Mouse (Mus musculus) cerebellum, postnatal 25 days (tissue): Measurements from ENCODE around the gene Apbb1ip.

Source experiments
- DNase-seq, 2 experiments: peaks; one replicate each; pipeline ENCODE4 v3.0.0; 2021; ENCODE audit warnings: mixed read lengths in 2 of 2

Gene Apbb1ip

DNA sequence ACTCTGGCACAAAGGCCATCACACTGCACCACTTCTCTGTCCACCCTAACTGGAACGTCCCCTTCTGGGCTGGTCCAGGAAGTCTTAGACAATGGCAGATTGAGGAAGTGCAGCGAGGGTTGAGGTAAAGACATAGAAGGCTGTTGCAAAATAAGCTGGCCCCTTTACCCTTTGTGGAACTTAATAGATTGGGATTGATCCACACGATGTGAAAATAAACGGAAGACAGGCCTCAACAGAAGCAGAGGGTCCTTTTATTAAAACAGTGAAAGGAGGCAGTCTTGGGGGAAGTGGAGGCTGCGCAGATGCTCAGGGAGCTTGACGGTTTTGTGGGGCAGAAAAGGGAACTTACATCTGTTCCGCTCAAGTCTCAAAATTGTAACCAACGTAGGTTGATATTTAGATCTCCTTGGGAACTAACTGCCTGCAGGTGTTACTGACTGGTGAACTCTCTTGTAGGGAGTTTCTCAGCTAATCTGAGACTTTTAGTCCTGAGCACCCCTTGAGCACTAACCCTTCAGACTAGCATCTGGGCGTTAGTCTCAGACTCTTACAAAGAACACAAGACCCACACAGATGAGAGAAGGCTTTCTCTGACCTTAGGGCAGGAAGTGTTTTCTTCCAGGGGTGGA, at the start of gene Apbb1ip:
Gene Apbb1ip, plus strand, starts transcription at position 546 of the 632 bp plus-strand sequence.
- DNase-seq, result no peak

DNA sequence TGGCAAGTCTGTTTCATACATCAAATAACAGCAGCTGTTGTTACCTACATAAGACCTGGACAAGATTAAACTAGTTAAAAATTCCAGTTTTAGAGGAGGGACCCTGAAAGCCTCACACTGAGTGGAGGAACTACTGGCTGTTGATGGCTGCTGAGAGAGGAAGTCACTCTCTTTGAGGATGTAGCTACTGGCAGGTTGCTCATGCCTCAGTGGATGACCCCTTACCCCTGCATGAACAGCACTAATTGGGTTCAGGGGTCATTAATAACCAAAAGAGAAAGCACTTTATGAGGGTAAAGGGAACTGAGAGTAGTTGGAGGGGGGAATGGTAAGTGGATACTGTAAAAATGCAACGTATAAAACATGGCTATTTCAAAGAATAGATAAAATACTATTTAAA, 46.8 kb upstream of the Apbb1ip start:
- DNase-seq, result no peak

DNA sequence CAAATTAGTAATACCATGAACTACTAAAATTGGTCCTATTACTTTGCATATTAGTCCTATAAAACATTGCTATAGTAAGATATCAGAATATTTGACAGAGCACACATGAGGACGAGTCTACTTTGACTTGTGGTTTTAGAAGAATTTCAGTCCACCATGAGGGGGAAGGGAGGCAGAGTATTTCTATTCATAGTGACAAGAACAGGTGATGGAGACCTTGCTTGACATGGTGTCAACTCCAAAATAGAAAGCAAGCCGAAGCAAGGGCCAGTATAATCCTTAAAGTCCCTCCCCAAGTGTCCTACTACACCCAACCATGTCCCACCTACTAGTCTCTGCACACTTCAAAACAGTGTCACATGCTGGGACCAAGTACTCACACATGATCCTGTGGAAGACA, 37.8 kb upstream of the Apbb1ip start:
- no peak for DNase-seq

DNA sequence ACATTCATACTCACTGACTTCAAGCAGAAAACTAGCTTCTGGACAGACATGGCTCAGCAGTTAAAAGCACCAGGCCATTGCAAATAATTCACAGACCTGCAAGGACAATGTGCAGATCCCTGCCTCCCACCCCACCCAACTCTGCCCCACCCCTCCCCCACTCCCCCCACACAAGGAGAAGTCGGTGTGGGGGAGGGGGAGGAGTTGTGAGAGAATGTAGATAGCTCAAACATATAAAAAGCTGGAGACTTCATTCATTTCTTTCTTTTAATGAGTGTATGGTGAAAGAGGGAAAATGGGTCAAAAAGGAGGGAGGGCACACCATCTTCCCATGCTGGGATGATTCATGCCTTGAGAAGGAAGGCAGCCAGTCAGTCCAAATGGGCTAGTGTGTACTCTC, 34.5 kb upstream of the Apbb1ip start:
- DNase-seq, result peak in 1 of 2 experiments; percentile 5

DNA sequence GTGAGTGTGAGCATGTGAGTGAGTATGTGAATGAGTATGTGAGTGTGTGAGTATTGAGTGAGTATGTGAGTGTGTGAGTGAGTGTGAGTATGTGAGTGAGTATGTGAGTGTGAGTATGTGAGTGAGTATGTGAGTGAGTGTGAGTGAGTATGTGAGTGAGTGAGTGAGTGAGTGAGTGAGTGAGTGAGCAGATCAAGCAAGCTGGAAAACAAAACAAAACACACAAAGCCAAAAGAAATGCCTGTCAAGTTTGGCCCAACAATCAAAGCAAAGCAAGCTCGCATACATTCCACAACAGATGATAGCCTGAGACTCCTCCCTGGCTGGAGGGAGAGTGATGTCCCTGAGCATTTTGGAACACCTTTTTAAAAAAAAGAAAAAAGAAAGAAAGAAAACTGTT, 33.5 kb upstream of the Apbb1ip start:
- no peak for DNase-seq

DNA sequence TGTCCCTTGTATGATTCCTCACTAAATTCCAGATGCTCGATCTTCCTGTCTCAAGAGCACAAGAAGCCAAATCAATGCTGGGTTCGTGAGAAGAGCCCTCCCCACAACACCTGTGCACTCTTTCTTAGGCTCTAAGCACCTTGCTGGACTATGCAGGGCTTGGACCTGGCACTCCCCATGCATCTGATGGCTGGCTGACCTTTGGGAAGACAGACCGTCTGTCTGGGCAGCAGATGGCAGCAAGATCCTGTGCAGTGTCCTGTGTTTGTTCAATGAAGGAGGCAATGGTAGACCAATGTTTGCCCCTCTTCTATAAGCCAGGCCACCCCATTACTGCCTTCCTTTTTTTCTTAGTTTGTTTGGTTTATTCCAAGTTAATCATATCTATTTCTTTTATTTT, 32.7 kb upstream of the Apbb1ip start:
- peak; percentile 53 to 73 for DNase-seq

DNA sequence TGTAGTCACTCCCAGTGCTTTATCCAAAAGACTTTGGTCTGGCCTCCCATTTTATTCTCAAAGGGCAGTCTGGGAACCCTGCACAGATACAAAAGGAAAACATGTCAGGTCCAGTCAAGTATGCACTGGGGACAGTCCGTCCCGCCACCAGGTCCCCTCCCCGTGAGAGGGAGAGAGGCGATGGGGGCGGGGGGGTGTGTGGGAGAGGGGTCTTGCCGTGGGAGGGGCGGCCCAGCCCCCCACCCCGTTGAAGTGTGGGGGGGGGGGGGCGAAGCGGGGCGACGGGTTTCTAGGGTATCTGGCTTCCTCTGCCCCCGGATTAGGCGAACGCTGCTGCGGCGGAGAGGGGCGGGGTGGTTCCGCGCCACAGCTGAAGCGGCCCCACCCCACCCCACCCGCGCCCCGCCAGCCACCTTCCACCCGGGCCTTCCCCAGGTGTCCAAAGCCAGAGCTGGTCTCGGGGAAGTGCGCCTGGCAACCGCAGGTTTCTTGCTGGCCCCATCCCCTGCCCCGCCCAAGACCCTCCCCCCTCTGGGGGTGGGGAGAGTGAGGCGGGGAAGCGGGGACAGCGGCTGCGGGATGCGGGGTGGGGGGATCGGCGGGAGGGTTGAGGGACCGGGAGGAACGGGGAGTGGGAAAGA, 29.7 kb upstream of the Apbb1ip start:
- DNase-seq, result peak in 1 of 2 experiments; percentile 15

DNA sequence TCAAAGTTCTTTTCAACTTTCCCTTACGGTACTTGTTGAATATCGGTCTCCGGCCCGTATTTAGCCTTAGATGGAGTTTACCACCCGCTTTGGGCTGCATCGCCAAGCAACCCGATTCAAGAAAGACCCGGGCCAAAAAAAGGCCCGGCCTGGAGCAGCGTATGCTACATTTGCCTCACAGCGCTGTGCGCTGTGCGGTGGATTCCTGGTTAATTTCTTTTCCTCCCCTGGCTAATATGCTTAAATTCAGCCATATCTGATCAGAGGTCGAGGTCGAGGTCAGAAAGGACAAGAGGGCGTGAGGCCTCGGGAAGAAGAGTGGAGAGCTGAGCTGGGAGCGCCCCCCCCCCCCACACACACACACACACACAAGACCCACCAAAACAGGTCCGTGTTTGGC, 29.0 kb upstream of the Apbb1ip start:
- DNase-seq, result no peak

DNA sequence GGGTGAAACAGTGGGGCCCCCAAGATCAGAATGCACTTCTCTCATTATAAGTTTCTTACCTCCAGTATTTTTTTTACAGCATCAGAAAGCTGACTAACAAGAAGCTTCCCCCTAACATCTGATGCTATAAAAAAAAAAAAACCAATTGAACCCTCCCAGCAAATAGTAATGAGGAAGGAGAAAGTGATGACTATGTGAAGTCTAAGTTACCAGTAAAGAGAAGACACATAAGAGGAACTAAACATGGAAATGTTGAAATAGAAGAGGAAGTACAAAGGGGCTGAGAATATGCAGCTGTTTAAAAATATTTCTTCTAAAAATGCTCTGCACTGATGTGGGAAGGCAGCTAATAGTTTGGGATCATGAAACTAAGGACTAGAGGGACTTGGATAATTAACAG, 27.1 kb upstream of the Apbb1ip start:
- DNase-seq, result no peak

DNA sequence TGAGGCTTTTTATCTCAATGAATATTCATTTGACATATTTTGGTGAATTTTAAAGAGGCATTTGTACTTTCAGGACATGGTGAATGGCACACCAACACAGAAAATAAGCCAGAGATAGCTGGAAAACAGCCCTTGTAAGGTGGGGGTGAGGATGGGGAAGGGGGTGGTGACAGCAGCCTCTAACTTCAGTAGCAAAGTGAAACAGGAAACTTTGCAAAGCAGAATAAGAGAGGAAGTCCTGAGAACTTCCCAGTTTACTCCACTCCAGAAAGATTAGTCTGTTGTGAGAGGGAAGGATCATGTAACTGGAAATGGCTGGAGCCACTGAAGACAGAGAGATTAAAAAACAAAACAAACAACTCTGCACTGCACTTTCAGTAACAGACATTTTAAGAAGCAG, 26.0 kb upstream of the Apbb1ip start:
- no peak for DNase-seq

DNA sequence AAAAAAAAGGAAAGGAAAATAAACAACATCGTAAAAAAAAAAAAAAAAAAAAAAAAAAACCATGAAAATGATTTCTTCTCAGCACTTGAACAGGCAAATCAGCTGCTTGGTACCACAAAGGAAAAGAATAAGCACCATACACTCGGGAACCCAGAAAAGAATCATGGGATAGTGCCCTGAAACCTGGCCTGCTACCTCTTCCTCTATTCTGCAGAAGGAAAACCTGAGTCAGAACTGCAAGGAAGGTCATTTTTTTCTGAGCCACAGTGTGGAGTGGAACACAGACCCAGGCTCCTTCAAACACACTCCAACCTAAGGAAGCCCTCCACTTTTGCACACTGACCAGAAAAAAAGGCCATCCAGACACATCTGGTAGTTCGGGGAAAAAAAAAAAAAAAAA, 24.1 kb upstream of the Apbb1ip start:
- no peak for DNase-seq

DNA sequence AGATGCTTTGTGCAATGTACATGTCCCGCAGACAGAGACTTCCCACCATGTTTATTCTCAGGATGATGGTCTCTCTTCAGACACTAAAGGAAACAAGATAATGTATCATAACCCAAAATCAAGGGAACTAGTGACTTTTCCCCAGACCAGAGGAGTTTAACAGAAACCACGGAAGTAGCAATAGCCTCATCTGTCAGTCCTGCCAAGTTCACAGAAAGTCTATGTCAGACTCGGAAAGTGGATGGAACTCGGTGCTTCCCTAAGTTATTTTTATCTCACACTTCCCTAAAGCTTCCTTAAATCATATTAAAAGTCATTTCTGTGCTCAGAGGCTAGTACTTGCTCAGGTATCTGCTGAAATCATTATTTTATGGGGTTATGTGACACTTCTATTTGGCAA, 21.4 kb upstream of the Apbb1ip start:
- no peak for DNase-seq

DNA sequence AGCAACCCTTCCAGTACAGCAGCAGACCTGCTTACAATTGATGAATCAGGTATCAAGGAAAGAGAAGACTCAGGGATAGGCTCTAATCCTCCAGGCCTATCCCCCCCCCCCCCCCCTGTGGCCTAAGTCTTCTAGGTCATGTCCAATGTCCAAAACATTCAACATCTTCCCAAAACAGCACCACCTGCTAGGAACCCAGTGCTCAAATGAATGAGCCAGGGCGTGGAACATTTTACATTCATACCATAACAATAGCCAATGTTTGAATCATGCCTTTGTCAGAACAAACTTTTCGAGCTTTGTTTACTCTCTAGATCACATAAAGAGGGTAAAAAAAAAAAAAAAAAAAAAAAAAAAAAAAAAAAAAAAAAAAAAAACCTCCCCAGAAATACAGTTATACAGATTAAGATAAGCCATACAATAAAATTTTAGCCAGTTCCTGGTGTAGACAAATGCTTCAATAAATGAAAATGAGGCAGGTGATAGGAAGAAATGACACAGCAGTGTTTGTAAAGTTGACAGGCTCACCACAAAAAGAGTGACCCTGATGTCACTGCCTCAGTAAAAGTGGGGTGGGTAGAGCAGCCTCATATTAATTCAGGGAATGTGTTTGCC, 20.3 kb upstream of the Apbb1ip start:
- no peak for DNase-seq

DNA sequence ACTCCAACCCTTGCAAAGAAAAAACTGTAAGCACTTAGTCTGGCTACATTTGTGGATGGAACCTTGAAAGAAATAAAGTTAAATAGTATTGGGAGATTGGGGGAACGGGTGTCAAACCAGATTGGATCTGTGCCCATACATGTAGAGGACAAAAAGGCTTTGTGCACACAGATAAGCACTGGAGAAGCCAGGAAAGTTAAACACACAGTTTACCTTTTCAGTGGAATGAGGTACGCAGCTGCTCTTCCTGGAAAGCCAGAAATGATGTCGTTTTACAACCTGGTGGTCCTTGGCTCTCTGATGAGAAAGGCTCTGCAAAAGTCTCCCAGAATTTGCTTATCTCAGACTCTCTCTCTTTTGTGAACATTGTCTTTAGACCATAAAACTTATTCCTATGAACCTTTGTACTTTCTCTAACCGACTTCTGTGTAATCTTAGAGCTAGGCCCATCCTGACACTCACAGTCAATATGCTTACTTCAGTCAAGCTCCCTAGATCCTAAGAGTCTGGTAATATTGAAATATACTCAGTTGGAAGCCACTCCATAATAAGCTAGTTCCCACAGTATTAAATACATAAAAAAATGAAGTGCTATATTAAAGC, 19.6 kb upstream of the Apbb1ip start:
- DNase-seq, result no peak

DNA sequence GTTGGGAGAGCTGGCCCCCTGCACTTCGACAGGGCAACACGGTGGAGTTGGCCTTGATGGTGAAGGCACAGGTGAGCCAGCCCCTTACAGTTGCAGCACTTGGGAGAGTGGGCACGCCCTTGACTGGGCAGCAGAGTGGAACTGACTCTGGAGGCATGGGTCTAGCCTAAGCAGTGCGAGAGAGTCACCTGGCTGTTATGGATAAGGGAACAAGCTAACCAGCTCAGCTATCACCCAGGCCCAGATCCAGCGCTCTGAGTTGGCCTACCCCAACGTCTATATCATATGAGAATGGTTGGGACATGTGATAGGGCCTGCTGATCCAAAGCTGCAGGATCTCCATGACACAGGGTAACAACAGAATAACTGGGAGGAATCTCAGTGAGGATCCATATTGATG, 18.3 kb upstream of the Apbb1ip start:
- no peak for DNase-seq

DNA sequence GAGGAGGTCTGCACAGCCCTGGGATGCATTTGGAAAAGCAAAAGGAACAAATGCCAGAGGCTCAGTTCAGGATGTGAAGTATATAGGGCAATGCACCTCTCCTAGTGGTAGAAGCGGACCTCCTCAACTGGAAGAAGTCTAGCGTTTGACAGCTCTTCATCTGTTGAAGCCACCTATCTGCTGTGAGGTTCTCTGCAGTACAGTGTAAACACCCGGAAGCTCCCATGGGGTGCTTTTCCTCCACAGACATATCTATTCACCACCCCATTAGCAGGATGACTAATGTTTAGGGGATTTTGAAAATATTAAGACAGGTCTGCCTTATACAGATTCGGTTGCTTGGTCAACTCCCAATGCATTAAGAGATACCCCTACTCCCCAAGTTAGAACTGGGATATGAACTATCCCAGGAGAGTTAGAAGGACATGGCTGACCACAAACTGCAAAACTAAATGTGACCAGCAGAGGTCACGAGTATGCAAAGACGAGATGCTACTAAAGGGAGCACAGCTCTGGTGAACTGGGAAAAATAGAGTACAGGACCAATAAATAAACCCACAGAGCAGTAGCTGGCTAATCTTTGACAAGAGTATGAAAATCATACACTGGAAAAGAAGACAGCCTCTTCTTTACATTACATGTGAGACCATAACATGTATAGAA, 15.5 kb upstream of the Apbb1ip start:
- DNase-seq, result peak; percentile 46 to 80

DNA sequence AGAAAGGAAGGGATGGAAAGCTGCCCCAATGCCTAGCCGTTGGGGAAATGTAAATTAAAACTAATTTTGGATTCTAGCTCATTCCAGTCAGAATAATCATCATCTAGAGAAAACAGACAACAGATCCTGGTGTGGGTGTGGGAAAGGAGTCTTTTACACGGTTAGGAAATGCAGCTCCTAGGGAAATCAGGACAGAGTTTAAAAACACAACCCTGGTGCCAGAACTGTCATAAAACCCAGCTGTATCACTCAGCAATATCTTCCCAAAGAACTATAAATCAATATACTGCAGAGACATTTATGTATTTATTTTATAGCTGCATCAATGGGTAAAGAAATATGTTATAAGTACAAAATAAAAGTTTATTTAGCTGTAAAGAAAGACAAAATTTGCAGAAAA, 13.4 kb upstream of the Apbb1ip start:
- no peak for DNase-seq

DNA sequence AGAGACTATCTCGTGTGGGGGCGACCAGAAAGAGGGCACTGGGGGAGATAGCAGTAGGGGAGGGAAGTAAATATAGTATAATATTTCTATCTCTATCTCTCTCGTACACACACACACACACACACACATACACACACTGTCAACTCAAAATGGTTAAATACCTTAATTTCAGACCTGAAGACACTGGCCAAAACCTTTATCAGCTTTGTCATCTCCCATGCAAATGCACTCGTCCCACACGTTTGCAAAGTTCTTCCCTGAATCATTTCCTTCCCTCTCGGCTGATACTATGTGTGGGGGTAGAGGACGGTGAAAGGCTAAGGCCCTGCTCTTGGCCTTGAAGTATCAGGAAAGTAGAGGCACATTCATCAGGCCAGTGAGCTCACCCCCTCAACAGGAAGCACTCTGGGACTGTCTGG, 12.8 kb upstream of the Apbb1ip start:
- no peak for DNase-seq

DNA sequence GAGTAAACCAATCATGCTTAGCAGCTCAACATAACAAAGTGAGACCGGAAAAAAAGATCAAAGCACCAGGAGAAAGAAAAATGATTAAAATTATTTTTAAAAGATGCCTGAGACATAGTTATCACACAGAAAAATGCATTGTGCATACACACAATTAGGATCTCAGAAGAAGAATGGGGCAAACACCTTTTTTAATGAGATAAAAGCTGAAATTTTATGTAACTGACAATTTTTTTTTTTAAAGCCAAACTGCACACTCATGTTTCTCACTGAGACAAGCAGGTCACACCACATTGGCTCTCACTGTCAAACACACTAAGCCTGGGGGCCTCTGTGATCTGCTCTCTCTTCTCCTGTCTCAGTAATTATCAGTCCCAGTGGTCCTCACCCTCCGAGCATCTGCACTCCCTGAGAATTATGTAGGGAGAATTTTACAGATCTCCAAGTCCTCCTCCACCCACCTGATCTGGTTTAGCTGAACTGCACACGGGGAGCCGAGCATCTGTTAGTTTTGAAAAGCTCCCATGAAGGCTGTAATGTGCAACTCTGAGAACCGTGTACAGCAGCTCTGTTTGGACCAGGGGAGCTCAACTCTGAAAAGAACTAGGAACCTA, 9.0 kb upstream of the Apbb1ip start:
- DNase-seq, result no peak

DNA sequence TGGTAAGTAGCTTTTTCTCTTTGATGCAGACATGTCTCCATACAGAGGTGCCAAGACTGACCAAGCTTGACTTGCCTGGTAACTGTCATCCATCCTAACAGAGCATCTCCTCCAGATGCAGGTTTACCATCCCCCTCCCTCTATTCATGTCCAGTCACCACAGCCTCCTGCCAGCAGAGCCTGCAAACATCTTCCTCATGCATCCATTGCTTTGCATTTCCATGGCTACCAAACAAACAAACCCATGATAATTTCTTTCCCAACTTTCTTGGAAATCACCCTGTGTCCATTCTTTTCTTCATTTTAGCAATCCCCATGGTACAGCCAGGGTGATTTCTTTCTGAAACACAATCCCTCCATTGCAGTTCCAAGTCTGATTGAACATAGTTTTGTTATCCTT, 2.6 kb upstream of the Apbb1ip start:
- no peak for DNase-seq

DNA sequence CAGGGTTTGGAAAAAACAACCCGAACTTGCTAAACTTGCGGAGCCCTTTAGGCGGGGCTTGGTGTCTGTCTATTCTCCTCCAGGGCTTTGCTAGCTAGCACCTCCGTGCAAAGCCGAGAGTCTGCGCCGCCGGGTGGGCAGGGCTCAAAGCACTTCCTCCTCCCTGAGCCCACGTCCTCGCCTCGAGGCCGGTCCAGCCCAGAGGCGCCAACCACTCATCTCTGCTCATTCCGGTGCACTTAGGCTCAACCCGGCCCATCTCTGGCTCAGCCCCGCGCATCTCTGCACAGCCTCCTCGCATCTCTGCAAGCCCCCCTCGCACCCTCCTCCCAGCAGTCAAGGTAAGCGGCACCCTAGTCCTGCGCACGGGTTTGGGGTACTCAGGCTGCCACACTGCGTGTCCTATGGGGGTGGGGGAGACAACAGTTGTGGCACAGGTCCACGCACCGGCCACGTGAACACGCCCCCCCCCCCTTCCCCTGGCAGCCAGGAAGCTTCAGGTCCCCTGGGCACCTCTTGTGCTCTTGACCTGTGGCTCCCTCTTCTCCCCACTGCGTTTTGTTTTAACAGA, 372 bp downstream of the Apbb1ip start:
- DNase-seq, result peak; percentile 42 to 64

DNA sequence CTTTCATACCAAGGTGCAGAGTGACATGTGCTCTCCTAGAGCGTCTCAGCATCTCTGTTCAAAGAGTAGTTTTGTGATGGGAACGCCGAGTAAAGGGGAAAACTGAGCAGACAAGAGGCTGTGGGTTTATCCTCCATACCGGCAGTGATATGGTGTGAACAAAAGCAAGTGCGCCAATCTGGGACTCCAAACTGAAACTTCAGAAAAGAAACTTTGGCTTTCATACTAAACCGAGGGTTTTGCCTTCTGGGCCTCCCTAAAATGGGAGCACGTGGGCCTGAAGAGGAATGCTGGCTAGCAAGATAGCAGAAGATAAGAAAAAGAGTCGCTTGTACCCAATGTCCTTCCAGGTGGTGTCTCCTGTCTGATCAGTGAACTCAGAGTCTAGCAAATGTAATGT, 1.3 kb downstream of the Apbb1ip start:
- DNase-seq, result no peak

DNA sequence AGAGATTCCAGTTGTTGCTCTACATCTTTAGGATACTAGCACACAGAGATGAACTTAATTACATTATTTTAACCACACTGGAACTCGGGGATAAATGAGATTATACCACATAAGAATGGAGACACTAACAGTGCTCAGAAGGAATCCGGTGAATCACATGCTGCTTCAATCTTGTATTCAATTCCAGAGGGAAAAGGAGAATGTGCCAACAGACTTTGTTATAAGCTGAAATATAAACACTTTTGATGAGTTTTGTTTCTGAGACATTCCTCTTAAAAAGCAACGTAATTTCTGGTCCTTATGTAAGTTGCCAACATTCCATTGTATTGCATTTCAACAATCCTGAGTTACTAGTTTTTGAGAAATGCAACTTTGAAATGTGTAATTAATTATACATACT, 1.8 kb downstream of the Apbb1ip start:
- no peak for DNase-seq
